Mouse (Mus musculus) lung, adult 2 months (tissue): Measurements from ENCODE around the gene Plet1.

Experiments used
- CTCF ChIP-seq: fragments of 200-500 bp; IDR thresholded peaks from 2 replicates; pipeline ENCODE4 v1.5.1; 2011; ENCODE audit warnings: mild to moderate bottlenecking, low read length, control low read depth; ENCODE audit not compliant: insufficient read depth
- POLR2A ChIP-seq: fragments of 200-500 bp; IDR thresholded peaks from 2 replicates; pipeline ENCODE4 v1.6.1; 2011; ENCODE audit warnings: low read depth, mild to moderate bottlenecking, control low read depth, low read length, borderline replicate concordance; ENCODE audit errors: extremely low read depth

DNA sequence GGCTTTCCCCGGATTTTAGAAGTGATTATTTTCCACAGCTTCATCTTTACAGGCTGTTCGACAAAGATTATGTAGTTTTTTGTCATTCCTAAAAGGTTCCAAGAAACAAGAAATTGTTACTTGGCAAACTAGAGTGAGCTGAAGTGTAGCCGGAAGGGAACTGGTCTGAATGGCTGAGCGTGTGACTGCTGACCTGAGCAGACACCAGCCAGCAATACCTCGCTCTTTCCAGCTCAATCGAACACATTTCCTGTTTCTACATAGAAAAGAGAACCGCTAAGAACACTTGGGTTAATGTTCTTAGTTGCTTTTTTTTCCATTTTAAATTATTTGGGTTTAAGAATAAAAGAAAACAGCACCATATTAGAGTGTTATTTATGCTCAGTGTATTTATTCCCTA, 45.8 kb downstream of the Plet1 start:
- TF ChIP-seq CTCF (no peak), POLR2A (no peak)
